Mouse (Mus musculus): ENCODE results near the gene Slc50a1. TPM values are rescaled to one million over a fixed set of nuclear protein-coding genes. Genes with fewer than 3 reads are reported as not detected.

The Slc50a1 gene
- total RNA-seq, 2 experiments from 2014 or later = 65.0 to 70.1 TPM

Other genes with a start within 250 kb of the Slc50a1 start
- 21.6 and 23.4 TPM in 2 replicates for gene Rusc1, start 177.3 kb downstream of the Slc50a1 start, total RNA-seq (2015)
- 16.4 and 18.2 TPM in 2 replicates for gene Rusc1, start 177.3 kb downstream of the Slc50a1 start, total RNA-seq (2017)
- not detected in 2 replicates for gene Gm43738, start 169.5 kb downstream of the Slc50a1 start, total RNA-seq (2015)
- not detected in 2 replicates for gene Gm43738, start 169.5 kb downstream of the Slc50a1 start, total RNA-seq (2017)
- 99.4 and 118 TPM in 2 replicates for gene Fdps, start 168.6 kb downstream of the Slc50a1 start, total RNA-seq (2015)
- gene Fdps, start 168.6 kb downstream of the Slc50a1 start, total RNA-seq (2017) = 238 and 251 TPM in 2 replicates
- 8.0 and 12.1 TPM in 2 replicates for gene Pklr, start 134.4 kb downstream of the Slc50a1 start, total RNA-seq (2015)
- gene Pklr, start 134.4 kb downstream of the Slc50a1 start, total RNA-seq (2017) = 9.6 and 16.7 TPM in 2 replicates
- gene Hcn3, start 110.4 kb downstream of the Slc50a1 start, total RNA-seq (2015) = 0.24 and 0.42 TPM in 2 replicates
- 0.27 and 0.67 TPM in 2 replicates for gene Hcn3, start 110.4 kb downstream of the Slc50a1 start, total RNA-seq (2017)
- gene Clk2, start 105.8 kb downstream of the Slc50a1 start, total RNA-seq (2015) = 51.1 and 53.8 TPM in 2 replicates
- 69.3 and 75.9 TPM in 2 replicates for gene Clk2, start 105.8 kb downstream of the Slc50a1 start, total RNA-seq (2017)
- gene Scamp3, start 93.1 kb downstream of the Slc50a1 start, total RNA-seq (2015) = 92.5 and 93.9 TPM in 2 replicates
- 33.4 and 37.2 TPM in 2 replicates for gene Scamp3, start 93.1 kb downstream of the Slc50a1 start, total RNA-seq (2017)
- gene Fam189b, start 87.4 kb downstream of the Slc50a1 start, total RNA-seq (2015) = 14.3 and 18.0 TPM in 2 replicates
- 2.3 and 5.2 TPM in 2 replicates for gene Fam189b, start 87.4 kb downstream of the Slc50a1 start, total RNA-seq (2017)
- 52.8 and 60.0 TPM in 2 replicates for gene Gba, start 67.6 kb downstream of the Slc50a1 start, total RNA-seq (2015)
- gene Gba, start 67.6 kb downstream of the Slc50a1 start, total RNA-seq (2017) = 51.4 and 55.8 TPM in 2 replicates
- gene Thbs3, start 55.4 kb downstream of the Slc50a1 start, total RNA-seq (2015) = not detected in 2 replicates
- gene Thbs3, start 55.4 kb downstream of the Slc50a1 start, total RNA-seq (2017) = 0.42 TPM in 1 of 2 replicates, not detected in the other
- 70.4 and 95.6 TPM in 2 replicates for gene Mtx1, start 43.5 kb downstream of the Slc50a1 start, total RNA-seq (2015)
- gene Mtx1, start 43.5 kb downstream of the Slc50a1 start, total RNA-seq (2017) = 66.1 and 95.2 TPM in 2 replicates
- gene Muc1, start 41.5 kb downstream of the Slc50a1 start, total RNA-seq (2015) = 0.44 TPM in 1 of 2 replicates, not detected in the other
- gene Muc1, start 41.5 kb downstream of the Slc50a1 start, total RNA-seq (2017) = not detected in 2 replicates
- 284 and 290 TPM in 2 replicates for gene Krtcap2, start 24.6 kb downstream of the Slc50a1 start, total RNA-seq (2015)
- 294 and 304 TPM in 2 replicates for gene Krtcap2, start 24.6 kb downstream of the Slc50a1 start, total RNA-seq (2017)
- 1.2 and 1.5 TPM in 2 replicates for gene Trim46, start 24.3 kb downstream of the Slc50a1 start, total RNA-seq (2015)
- gene Trim46, start 24.3 kb downstream of the Slc50a1 start, total RNA-seq (2017) = 0.12 and 0.91 TPM in 2 replicates
- 84.4 and 101 TPM in 2 replicates for gene Dpm3, start 11.2 kb downstream of the Slc50a1 start, total RNA-seq (2015)
- gene Dpm3, start 11.2 kb downstream of the Slc50a1 start, total RNA-seq (2017) = 80.4 and 135 TPM in 2 replicates
- gene Efna1, start 10.6 kb upstream of the Slc50a1 start, total RNA-seq (2015) = 0.62 TPM in 1 of 2 replicates, not detected in the other
- gene Efna1, start 10.6 kb upstream of the Slc50a1 start, total RNA-seq (2017) = 0.17 TPM in 1 of 2 replicates, not detected in the other
- gene Efna3, start 52.4 kb upstream of the Slc50a1 start, total RNA-seq (2015) = not detected in 2 replicates
- not detected in 2 replicates for gene Efna3, start 52.4 kb upstream of the Slc50a1 start, total RNA-seq (2017)
- gene Efna4, start 67.5 kb upstream of the Slc50a1 start, total RNA-seq (2015) = 0.17 and 0.64 TPM in 2 replicates
- gene Efna4, start 67.5 kb upstream of the Slc50a1 start, total RNA-seq (2017) = 0.27 TPM in 1 of 2 replicates, not detected in the other
- 35.8 and 53.0 TPM in 2 replicates for gene Adam15, start 79.4 kb upstream of the Slc50a1 start, total RNA-seq (2015)
- gene Adam15, start 79.4 kb upstream of the Slc50a1 start, total RNA-seq (2017) = 38.7 and 49.8 TPM in 2 replicates
- not detected in 2 replicates for gene Dcst2, start 91.4 kb upstream of the Slc50a1 start, total RNA-seq (2015)
- gene Dcst2, start 91.4 kb upstream of the Slc50a1 start, total RNA-seq (2017) = not detected in 2 replicates
- gene Dcst1, start 94.7 kb upstream of the Slc50a1 start, total RNA-seq (2015) = not detected in 2 replicates
- not detected in 2 replicates for gene Dcst1, start 94.7 kb upstream of the Slc50a1 start, total RNA-seq (2017)
- 3.8 and 5.7 TPM in 2 replicates for gene Zbtb7b, start 124.2 kb upstream of the Slc50a1 start, total RNA-seq (2015)
- gene Zbtb7b, start 124.2 kb upstream of the Slc50a1 start, total RNA-seq (2017) = 9.1 and 17.4 TPM in 2 replicates
- 1.5 and 2.7 TPM in 2 replicates for gene Lenep, start 132.2 kb upstream of the Slc50a1 start, total RNA-seq (2015)
- gene Lenep, start 132.2 kb upstream of the Slc50a1 start, total RNA-seq (2017) = 0.21 and 2.6 TPM in 2 replicates
- gene Flad1, start 141.3 kb upstream of the Slc50a1 start, total RNA-seq (2015) = 9.4 and 11.3 TPM in 2 replicates
- 12.5 and 18.7 TPM in 2 replicates for gene Flad1, start 141.3 kb upstream of the Slc50a1 start, total RNA-seq (2017)
- 268 TPM in 2 replicates for gene Cks1b, start 147.8 kb upstream of the Slc50a1 start, total RNA-seq (2015)
- 171 and 192 TPM in 2 replicates for gene Cks1b, start 147.8 kb upstream of the Slc50a1 start, total RNA-seq (2017)
- 41.4 and 42.8 TPM in 2 replicates for gene Shc1, start 147.9 kb upstream of the Slc50a1 start, total RNA-seq (2015)
- gene Shc1, start 147.9 kb upstream of the Slc50a1 start, total RNA-seq (2017) = 49.6 and 52.8 TPM in 2 replicates
- 18.9 and 25.2 TPM in 2 replicates for gene Pygo2, start 159.6 kb upstream of the Slc50a1 start, total RNA-seq (2015)
- gene Pygo2, start 159.6 kb upstream of the Slc50a1 start, total RNA-seq (2017) = 11.8 and 12.8 TPM in 2 replicates
- gene Pbxip1, start 166.1 kb upstream of the Slc50a1 start, total RNA-seq (2015) = 5.2 and 6.1 TPM in 2 replicates
- gene Pbxip1, start 166.1 kb upstream of the Slc50a1 start, total RNA-seq (2017) = 13.4 and 15.0 TPM in 2 replicates
- gene Pmvk, start 184.0 kb upstream of the Slc50a1 start, total RNA-seq (2015) = 14.7 and 14.8 TPM in 2 replicates
- 18.8 and 25.3 TPM in 2 replicates for gene Pmvk, start 184.0 kb upstream of the Slc50a1 start, total RNA-seq (2017)
- not detected in 2 replicates for gene Kcnn3, start 249.6 kb upstream of the Slc50a1 start, total RNA-seq (2015)
- 0.03 TPM in 1 of 2 replicates, not detected in the other for gene Kcnn3, start 249.6 kb upstream of the Slc50a1 start, total RNA-seq (2017)

Data from megakaryocyte progenitor cell, adult 5-6 weeks (primary cell).